Mouse (Mus musculus) MEL (cell line): ENCODE measurements around the gene Erc1. TPM values are rescaled to one million over a fixed set of nuclear protein-coding genes. Genes with fewer than 3 reads are reported as not detected.
A peak's percentile ranks its signal among the peaks of the same experiment; 100 is the strongest.

Experiments used
- DNase-seq: peaks from one replicate; pipeline ENCODE4 v3.0.0; 2011; ENCODE audit warnings: low read depth, low spot score
- H3K27ac ChIP-seq: 2 replicates; pipeline ENCODE4 v1.5.1; 2012; ENCODE audit warnings: low read depth, mild to moderate bottlenecking, control low read depth, low read length, moderate library complexity; ENCODE audit not compliant: control insufficient read depth
- H3K27me3 ChIP-seq, 2 experiments: fragments of 150-350 bp in 1 of 2; sonication (generic) in 1 of 2; 2 replicates each; pipeline ENCODE4 v1.6.1; 2012; ENCODE audit warnings: low read length in 2 of 2, mild to moderate bottlenecking in 2 of 2, improper control_type of control experiment in 1 of 2, moderate library complexity in 1 of 2; ENCODE audit not compliant: insufficient read depth in 2 of 2, control insufficient read depth in 1 of 2
- H3K36me3 ChIP-seq, 2 experiments: 2 replicates each; pipeline ENCODE4 v1.6.1; 2012 to 2014; ENCODE audit warnings: low read length in 2 of 2, improper control_type of control experiment in 1 of 2, inconsistent platforms in 1 of 2, mild to moderate bottlenecking in 1 of 2; ENCODE audit not compliant: insufficient read depth in 2 of 2, control insufficient read depth in 1 of 2
- H3K4me1 ChIP-seq, 2 experiments: fragments of 150-350 bp in 1 of 2; sonication (generic) in 1 of 2; 2 replicates each; pipeline ENCODE4 v1.6.1; 2012; ENCODE audit warnings: low read length in 2 of 2, improper control_type of control experiment in 1 of 2, mild to moderate bottlenecking in 1 of 2; ENCODE audit not compliant: insufficient read depth in 2 of 2, control insufficient read depth in 1 of 2
- H3K4me3 ChIP-seq, 2 experiments: fragments of 150-350 bp in 1 of 2; sonication (generic) in 1 of 2; 2 replicates each; pipeline ENCODE4 v1.5.1; 2012; ENCODE audit warnings: low read depth in 2 of 2, low read length in 2 of 2, mild to moderate bottlenecking in 2 of 2, moderate library complexity in 2 of 2, control low read depth in 1 of 2, improper control_type of control experiment in 1 of 2; ENCODE audit not compliant: control insufficient read depth in 1 of 2, insufficient read depth in 1 of 2
- H3K79me2 ChIP-seq: 2 replicates; pipeline ENCODE4 v1.6.1; 2012; ENCODE audit warnings: mild to moderate bottlenecking, low read length, moderate library complexity; ENCODE audit not compliant: control insufficient read depth, poor library complexity, insufficient read depth
- H3K9ac ChIP-seq: 2 replicates; pipeline ENCODE4 v1.6.1; 2012; ENCODE audit warnings: low read depth, mild to moderate bottlenecking, control low read depth, low read length, moderate library complexity; ENCODE audit not compliant: control insufficient read depth, poor library complexity, severe bottlenecking
- H3K9me3 ChIP-seq: fragments of 150-350 bp; sonication (generic); replicated peaks from 2 replicates; pipeline ENCODE4 v1.6.1; 2012; ENCODE audit warnings: mild to moderate bottlenecking, low read length, improper control_type of control experiment, moderate library complexity; ENCODE audit not compliant: insufficient read depth
- EP300 ChIP-seq, 2 experiments: IDR thresholded peaks; 2 replicates each; pipeline ENCODE4 v1.6.1; 2011; ENCODE audit warnings: improper control_type of control experiment in 2 of 2, low read length in 2 of 2, low read depth in 1 of 2, mild to moderate bottlenecking in 1 of 2
- ETS1 ChIP-seq: IDR thresholded peaks from 2 replicates; pipeline ENCODE4 v1.6.1; 2012; ENCODE audit warnings: low read depth, mild to moderate bottlenecking, inconsistent platforms, low read length, improper control_type of control experiment, moderate library complexity
- GABPA ChIP-seq: IDR thresholded peaks from 2 replicates; pipeline ENCODE4 v1.6.1; 2012; ENCODE audit warnings: low read depth, mild to moderate bottlenecking, inconsistent platforms, low read length, improper control_type of control experiment, moderate library complexity
- GATA1 ChIP-seq: IDR thresholded peaks from 2 replicates; pipeline ENCODE4 v1.6.1; 2011; ENCODE audit warnings: low read depth, low read length, improper control_type of control experiment
- JUND ChIP-seq: IDR thresholded peaks from 2 replicates; pipeline ENCODE4 v1.6.1; 2011; ENCODE audit warnings: low read depth, mild to moderate bottlenecking, improper control_type of control experiment, low read length
- MAFK ChIP-seq: IDR thresholded peaks from 2 replicates; pipeline ENCODE4 v1.6.1; 2011; ENCODE audit warnings: low read depth, mild to moderate bottlenecking, low read length, improper control_type of control experiment, borderline replicate concordance
- MAX ChIP-seq: IDR thresholded peaks from 2 replicates; pipeline ENCODE4 v1.6.1; 2011; ENCODE audit warnings: low read length, improper control_type of control experiment
- MYB ChIP-seq: IDR thresholded peaks from 2 replicates; pipeline ENCODE4 v1.6.1; 2011; ENCODE audit warnings: mild to moderate bottlenecking, low read depth, low read length, improper control_type of control experiment
- POLR2AphosphoS2 ChIP-seq: IDR thresholded peaks from 2 replicates; pipeline ENCODE4 v1.6.1; 2011; ENCODE audit warnings: low read length, improper control_type of control experiment
- RCOR1 ChIP-seq: IDR thresholded peaks from 2 replicates; pipeline ENCODE4 v1.6.1; 2012; ENCODE audit warnings: low read depth, mild to moderate bottlenecking, inconsistent platforms, low read length, improper control_type of control experiment
- SIN3A ChIP-seq: IDR thresholded peaks from 2 replicates; pipeline ENCODE4 v1.6.1; 2012; ENCODE audit warnings: low read length, improper control_type of control experiment, inconsistent platforms
- SMC3 ChIP-seq: IDR thresholded peaks from 2 replicates; pipeline ENCODE4 v1.6.1; 2011; ENCODE audit warnings: low read depth, low read length, improper control_type of control experiment
- TAL1 ChIP-seq: IDR thresholded peaks from 2 replicates; pipeline ENCODE4 v1.6.1; 2012; ENCODE audit warnings: mild to moderate bottlenecking, inconsistent platforms, low read length, moderate library complexity, mixed read lengths
- TCF12 ChIP-seq: IDR thresholded peaks from 2 replicates; pipeline ENCODE4 v1.6.1; 2014; ENCODE audit warnings: low read depth, mild to moderate bottlenecking, inconsistent platforms, low read length, improper control_type of control experiment, moderate library complexity
- ZMIZ1 ChIP-seq: IDR thresholded peaks from 2 replicates; pipeline ENCODE4 v1.6.1; 2012; ENCODE audit warnings: low read depth, mild to moderate bottlenecking, inconsistent platforms, low read length, improper control_type of control experiment, moderate library complexity
- polyA plus RNA-seq, 2 experiments: library from polyadenylated mRNA; stranded (reverse) in 1 of 2; unstranded in 1 of 2; fragments of >175 nt in 1 of 2; fragments of >200 nt in 1 of 2; gene quantifications; 2 replicates each; pipeline versions ENCODE4 v1.2.1 to v1.2.4; 2012; ENCODE audit warnings: low replicate concordance in 2 of 2, low read depth in 1 of 2; ENCODE audit not compliant: insufficient read length in 2 of 2, insufficient read depth in 1 of 2, missing spikeins in 1 of 2
- total RNA-seq: library from RNA; depleted of rRNA; stranded (reverse); fragments of 300-350 nt; gene quantifications from 2 replicates; pipeline ENCODE4 v1.2.3, GENCODE M21; 2012

Erc1 gene
- total and polyA plus RNA-seq, 3 experiments, result 3.8 to 79.9 (median 9.4) TPM

GRCm38 (mm10) chr6:119731155-119731554, 116.8 kb downstream of the Erc1 start:
- TF ChIP-seq GATA1 (peak; percentile 88), SIN3A (no peak), RCOR1 (peak; percentile 56; the same call in 1 of the 2 replicates), ETS1 (peak; percentile 58), GABPA (peak; percentile 56; the same call in 1 of the 2 replicates), SMC3 (no peak), POLR2AphosphoS2 (no peak), MAFK (peak; percentile 58; the same call in 1 of the 2 replicates), MAX (no peak), EP300 (IDR thresholded peaks at IDR 0.05; ENCODE audit: low read depth in 1 of 2, low read length in 2 of 2) (peak; percentile 69 to 78), JUND (no peak), TAL1 (0 out of 2 replicates have a peak, but pooled peaks have one; percentile 14), TCF12 (peak; percentile 85)
- TF ChIP-seq, all 39 proteins: peak for 8
- Histone ChIP-seq H3K4me1 (peaks cover 5 to 16% of the 10 kb centered on the region in 2 experiments), H3K9ac (no peak overlapping the region; the same call in 1 of the 2 replicates), H3K27ac (no peak overlapping the region), H3K27me3 (no peaks in the 10 kb centered on the region), H3K4me3 (no peak overlapping the region), H3K9me3 (no peaks in the 10 kb centered on the region), H3K36me3 (peaks cover 0 to 17% of the 10 kb centered on the region in 2 experiments; a peak in 2 of 4 replicates), H3K79me2 (no peaks in the 10 kb centered on the region)
- DNase-seq, result peak; percentile 68

- TF ChIP-seq GABPA, result peak; percentile 71; the same call in 1 of the 2 replicates
- TF ChIP-seq EP300 (IDR thresholded peaks at IDR 0.05; ENCODE audit: low read depth in 1 of 2, low read length in 2 of 2), result peak in 1 of 2 experiments; percentile 10; a peak in 1 of 4 replicates
- peak; percentile 41; the same call in 1 of the 2 replicates for TF ChIP-seq ETS1
- TF ChIP-seq MAFK, result peak; percentile 65
- TF ChIP-seq SIN3A, result 0 out of 2 replicates have a peak, but pooled peaks have one; percentile 19
- TF ChIP-seq MYB, result no peak
- TF ChIP-seq ZMIZ1, result no peak
Observed at GRCm38 (mm10) chr6:119715234-119715633, 132.7 kb downstream of the Erc1 start.

More at GRCm38 (mm10) chr6:119715234-119715633, 132.7 kb downstream of the Erc1 start:
- H3K9ac ChIP-seq, result no peak overlapping the region
- no peaks in the 10 kb centered on the region for H3K79me2 ChIP-seq
- DNase-seq, result peak; percentile 67
- H3K27me3 ChIP-seq, result no peaks in the 10 kb centered on the region
- no peaks in the 10 kb centered on the region for H3K9me3 ChIP-seq
- H3K36me3 ChIP-seq, result peaks cover 0 to 37% of the 10 kb centered on the region in 2 experiments; a peak in 2 of 4 replicates
- H3K4me3 ChIP-seq, result no peak overlapping the region
- H3K4me1 ChIP-seq, result peaks cover 12 to 33% of the 10 kb centered on the region in 2 experiments
- peak overlapping the region; percentile 36; the same call in 1 of the 2 replicates for H3K27ac ChIP-seq
